12 mouse cellular contexts compared by ENCODE assay signal in the genomic region with DNA sequence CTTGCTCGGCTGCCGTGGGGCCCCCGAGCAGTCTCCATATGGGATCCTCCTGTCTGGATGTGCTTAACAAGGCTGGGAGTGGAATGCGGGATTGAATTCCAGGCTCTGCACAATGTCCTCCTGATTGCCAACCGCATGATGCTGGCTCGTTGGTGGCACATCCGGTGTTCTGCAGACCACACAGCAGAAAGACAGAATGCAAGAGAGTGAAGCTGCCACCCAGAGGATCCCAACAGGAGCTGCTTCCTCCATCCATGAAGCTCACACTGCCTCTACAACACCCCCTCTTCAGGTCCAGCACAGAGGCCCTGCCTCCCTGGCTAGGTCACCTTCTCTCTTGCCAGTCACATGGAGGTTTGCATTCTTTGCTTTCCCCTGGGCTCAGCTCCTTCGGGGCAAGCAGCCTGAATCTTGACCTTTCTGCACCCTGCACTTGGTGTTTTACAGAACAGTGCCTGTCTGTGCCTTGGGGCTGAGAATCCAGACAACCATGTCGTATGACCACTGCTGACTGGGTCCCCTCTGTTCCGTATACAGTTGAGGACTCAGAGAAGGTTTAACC. TPM values are rescaled to one million over a fixed set of nuclear protein-coding genes. Genes with fewer than 3 reads are reported as not detected.
DNase-seq lines count a peak whose midpoint lies in the region; ATAC-seq and TF ChIP-seq lines count a peak whose summit lies in the region.
"Had no signal": no experiment of that assay in that cellular context is flagged by ENCODE, and none has a peak within 500 bp of the region (broad histone marks: within the 10 kb centered on the region; RNA-seq: fewer than 3 reads in every experiment).

No protein-coding gene starts in this region.

- dilution Hi-C loops in CH12.LX (cut with MboI; ENCODE audit: extremely low pct_ligation_motif_present, extremely low pct_unique_long_range_greater_than_20kb, low sequenced_read_pairs): no loop called here

- no peaks in the 10 kb centered on the region for H3K36me3 ChIP-seq in kidney, adult 2 months (ENCODE audit: control insufficient read depth, insufficient read depth, low read length)
- no peaks in the 10 kb centered on the region for H3K36me3 ChIP-seq in kidney, embryonic 15.5 days
- no peaks in the 10 kb centered on the region for H3K36me3 ChIP-seq in CH12.LX (replicated peaks in 1 of 2; ENCODE audit: control insufficient read depth in 1 of 2, insufficient read depth in 1 of 2, low read length in 1 of 2)
- H3K36me3 ChIP-seq in kidney, postnatal 0 days (ENCODE audit: insufficient read depth, low read length): no peaks in the 10 kb centered on the region
- no peaks in the 10 kb centered on the region for H3K36me3 ChIP-seq in forebrain, embryonic 13.5 days (ENCODE audit: poor library complexity, severe bottlenecking)
- H3K36me3 ChIP-seq: hindbrain, embryonic 15.5 days had no signal

- H3K4me3 ChIP-seq in kidney, adult 2 months (ENCODE audit: insufficient read depth, low read depth, low read length): no peak overlapping the region
- no peak overlapping the region for H3K4me3 ChIP-seq in kidney, embryonic 15.5 days (replicated peaks)
- no peak overlapping the region for H3K4me3 ChIP-seq in CH12.LX (replicated peaks in 1 of 3; ENCODE audit: low read depth in 2 of 3, low read length in 2 of 3, poor library complexity in 1 of 3)
- no peak overlapping the region for H3K4me3 ChIP-seq in kidney, postnatal 0 days (replicated peaks; ENCODE audit: low read depth, low read length)
- H3K4me3 ChIP-seq in forebrain, embryonic 13.5 days: no peak overlapping the region
- H3K4me3 ChIP-seq: hindbrain, embryonic 15.5 days had no signal

- 49% methylated on average over 10 of the region's 10 CpGs for WGBS in kidney, adult 2 months
- WGBS in kidney, embryonic 15.5 days: 51% methylated on average over 10 of the region's 10 CpGs
- 41% methylated on average over 10 of the region's 10 CpGs for WGBS in kidney, postnatal 0 days
- 83% methylated on average over 10 of the region's 10 CpGs for WGBS in forebrain, embryonic 13.5 days

- ATAC-seq in frontal cortex, adult (ENCODE audit: low TSS enrichment): peak; percentile 50; the same call in 1 of the 2 replicates
- no peak; the same call in 1 of the 2 replicates for ATAC-seq in kidney, embryonic 15.5 days (replicated peaks; ENCODE audit: low FRiP score)
- no peak; the same call in 1 of the 2 replicates for ATAC-seq in kidney, postnatal 0 days (replicated peaks; ENCODE audit: low FRiP score, low read depth)
- ATAC-seq in megakaryocyte, adult 5-6 weeks (ENCODE audit: poor library complexity, severe bottlenecking): no peak
- ATAC-seq in forebrain, embryonic 13.5 days: no peak

- no peak for TF ChIP-seq POLR2A in kidney, adult 2 months (IDR thresholded peaks at IDR 0.05; ENCODE audit: low read depth, low read length)
- TF ChIP-seq POLR2A in CH12.LX (IDR thresholded peaks at IDR 0.05; ENCODE audit: low read depth, low read length): no peak

- no peaks in the 10 kb centered on the region; the same call in 1 of the 2 replicates for H3K4me1 ChIP-seq in kidney, adult 2 months (ENCODE audit: control insufficient read depth, insufficient read depth, low read length)
- peaks cover 16% of the 10 kb centered on the region for H3K4me1 ChIP-seq in kidney, embryonic 15.5 days
- H3K4me1 ChIP-seq in CH12.LX (ENCODE audit: control insufficient read depth in 1 of 2, insufficient read depth in 2 of 2): no peaks in the 10 kb centered on the region
- H3K4me1 ChIP-seq in kidney, postnatal 0 days (replicated peaks; ENCODE audit: insufficient read depth, low read length): no peaks in the 10 kb centered on the region; the same call in 1 of the 2 replicates
- H3K4me1 ChIP-seq in forebrain, embryonic 13.5 days: no peaks in the 10 kb centered on the region
- H3K4me1 ChIP-seq: hindbrain, embryonic 15.5 days had no signal

- no peak; the same call in 1 of the 2 replicates for TF ChIP-seq CTCF in kidney, adult 2 months (conservative IDR thresholded peaks at IDR 0.05; ENCODE audit: insufficient read depth, insufficient read length, low read depth, low read length)
- peak in 1 of 2 experiments; percentile 8; a peak in 1 of 4 replicates for TF ChIP-seq CTCF in CH12.LX (conservative IDR thresholded peaks at IDR 0.05 in 1 of 2, IDR thresholded peaks at IDR 0.05 in 1 of 2; ENCODE audit: low read depth in 2 of 2, low read length in 2 of 2)
- TF ChIP-seq CTCF in kidney, postnatal 0 days (IDR thresholded peaks at IDR 0.05; ENCODE audit: low read depth): peak; percentile 50

- TF ChIP-seq RAD21 in CH12.LX (IDR thresholded peaks at IDR 0.05; ENCODE audit: low read depth, low read length): peak; percentile 7

- in situ Hi-C loops in CH12.LX (cut with MboI; ENCODE audit: low pct_ligation_motif_present, low pct_unique_long_range_greater_than_20kb, low sequenced_read_pairs): loop anchor here (25.0 kb wide), 1 partner anchor 714 kb away; a partner anchor contains a TSS

- no peaks in the 10 kb centered on the region for H3K79me2 ChIP-seq in CH12.LX (replicated peaks; ENCODE audit: control insufficient read depth, extremely low read depth, insufficient read depth, poor library complexity, severe bottlenecking)

- H3K9ac ChIP-seq in kidney, embryonic 15.5 days: no peak overlapping the region
- no peak overlapping the region for H3K9ac ChIP-seq in CH12.LX (ENCODE audit: insufficient read depth, low read depth)
- H3K9ac ChIP-seq in kidney, postnatal 0 days (ENCODE audit: low read depth, low read length): no peak overlapping the region
- H3K9ac ChIP-seq in forebrain, embryonic 13.5 days: no peak overlapping the region
- H3K9ac ChIP-seq: hindbrain, embryonic 15.5 days had no signal

- no peaks in the 10 kb centered on the region for H3K9me3 ChIP-seq in kidney, embryonic 15.5 days (replicated peaks)
- H3K9me3 ChIP-seq in CH12.LX (replicated peaks; ENCODE audit: low read length): peaks cover 7% of the 10 kb centered on the region
- no peaks in the 10 kb centered on the region for H3K9me3 ChIP-seq in kidney, postnatal 0 days (replicated peaks; ENCODE audit: low read length)
- no peaks in the 10 kb centered on the region for H3K9me3 ChIP-seq in forebrain, embryonic 13.5 days (replicated peaks)
- H3K9me3 ChIP-seq: hindbrain, embryonic 15.5 days had no signal

- TF ChIP-seq EP300 in CH12.LX (IDR thresholded peaks at IDR 0.05; ENCODE audit: low read length): no peak

- no peak for DNase-seq in frontal cortex, postnatal 14 days (ENCODE audit: low spot score in 2 of 2)
- peak; percentile 78 for DNase-seq in kidney, adult 2 months
- DNase-seq in CH12.LX (ENCODE audit: extremely low read depth): no peak
- DNase-seq in kidney, postnatal 0 days (ENCODE audit: low spot score): peak; percentile 34
- DNase-seq: B cell, adult 2 months; cerebellum, adult 8-10 months; gastrocnemius, postnatal 25 days had no signal

- H3K4me2 ChIP-seq in kidney, embryonic 15.5 days: no peak overlapping the region
- H3K4me2 ChIP-seq in CH12.LX (ENCODE audit: insufficient read depth, low read depth, poor library complexity, severe bottlenecking): no peak overlapping the region
- H3K4me2 ChIP-seq in kidney, postnatal 0 days (ENCODE audit: low read length): no peak overlapping the region
- no peak overlapping the region for H3K4me2 ChIP-seq in forebrain, embryonic 13.5 days
- H3K4me2 ChIP-seq: hindbrain, embryonic 15.5 days had no signal

- H3K27ac ChIP-seq in kidney, adult 2 months (ENCODE audit: insufficient read depth, low read depth, low read length): peak overlapping the region; percentile 77; the same call in 1 of the 2 replicates
- H3K27ac ChIP-seq in kidney, embryonic 15.5 days: no peak overlapping the region
- no peak overlapping the region for H3K27ac ChIP-seq in CH12.LX (ENCODE audit: insufficient read depth, low read depth)
- no peak overlapping the region for H3K27ac ChIP-seq in kidney, postnatal 0 days
- no peak overlapping the region for H3K27ac ChIP-seq in forebrain, embryonic 13.5 days
- H3K27ac ChIP-seq: hindbrain, embryonic 15.5 days had no signal

- no peaks in the 10 kb centered on the region for H3K27me3 ChIP-seq in kidney, adult 2 months (replicated peaks; ENCODE audit: control insufficient read depth, insufficient read depth, low read length)
- H3K27me3 ChIP-seq in kidney, embryonic 15.5 days: no peaks in the 10 kb centered on the region
- H3K27me3 ChIP-seq in CH12.LX (replicated peaks): peaks cover 1% of the 10 kb centered on the region
- no peaks in the 10 kb centered on the region for H3K27me3 ChIP-seq in kidney, postnatal 0 days (ENCODE audit: insufficient read depth, low read length)
- H3K27me3 ChIP-seq in forebrain, embryonic 13.5 days: no peaks in the 10 kb centered on the region
- H3K27me3 ChIP-seq: hindbrain, embryonic 15.5 days had no signal

TF ChIP-seq in CH12.LX, 34 proteins besides CTCF, POLR2A, EP300 and RAD21 (continues in another document):
- TF ChIP-seq MAX (IDR thresholded peaks at IDR 0.05; ENCODE audit: low read length): no peak
- no peak for TF ChIP-seq E2F4 (IDR thresholded peaks at IDR 0.05; ENCODE audit: insufficient replicate concordance, low read depth, low read length)
- no peak for TF ChIP-seq MAZ (IDR thresholded peaks at IDR 0.05; ENCODE audit: low read depth, low read length)
- no peak for TF ChIP-seq ZNF384 (IDR thresholded peaks at IDR 0.05; ENCODE audit: low read depth, low read length)
- no peak for TF ChIP-seq UBTF (IDR thresholded peaks at IDR 0.05; ENCODE audit: low read depth, low read length)
- TF ChIP-seq ZC3H11A (IDR thresholded peaks at IDR 0.05; ENCODE audit: low read depth, low read length): no peak
- TF ChIP-seq MYC (IDR thresholded peaks at IDR 0.05; ENCODE audit: low read depth, low read length): no peak

RNA-seq across cellular contexts. Expression of a gene that starts 39.6 kb away (rescaled TPM):
- polyA plus RNA-seq in kidney, adult 2 months (2012; rRNA removed): 159 and 170 TPM in 2 replicates
- polyA plus RNA-seq in kidney, embryonic 15.5 days (2015; fragmentation: Nextera tagmentation; extraction: Ambion mirVana): 110 and 112 TPM in 2 replicates
- 39.1 and 42.5 TPM in 2 replicates for total RNA-seq in CH12.LX (2012; rRNA removed)
- total RNA-seq in CH12.LX (2014; rRNA removed): 39.1 and 41.9 TPM in 2 replicates
- 24.7 and 26.0 TPM in 2 replicates for polyA plus RNA-seq in CH12.LX (2012; ENCODE audit: insufficient read length, low read depth)
- 140 and 151 TPM in 2 replicates for polyA plus RNA-seq in kidney, postnatal 0 days (2015; fragmentation: Nextera tagmentation; extraction: Ambion mirVana)
- total RNA-seq in megakaryocyte, adult 5-6 weeks (2015): 16.1 and 19.7 TPM in 2 replicates
- 38.5 and 44.9 TPM in 2 replicates for total RNA-seq in megakaryocyte, adult 5-6 weeks (2017)
- polyA plus RNA-seq in forebrain, embryonic 13.5 days (2015; fragmentation: Nextera tagmentation; extraction: Ambion mirVana): 53.1 and 53.5 TPM in 2 replicates

RNA-seq across cellular contexts. Expression of a gene that starts 56.5 kb away (rescaled TPM):
- polyA plus RNA-seq in kidney, adult 2 months (2012; rRNA removed): 68.6 and 81.9 TPM in 2 replicates
- polyA plus RNA-seq in kidney, embryonic 15.5 days (2015; fragmentation: Nextera tagmentation; extraction: Ambion mirVana): 7.7 and 8.1 TPM in 2 replicates
- total RNA-seq in CH12.LX (2012; rRNA removed) (11.2 and 12.8 TPM in 2 replicates), CH12.LX (2014; rRNA removed) (5.8 and 6.2 TPM in 2 replicates)
- 16.0 and 16.4 TPM in 2 replicates for polyA plus RNA-seq in CH12.LX (2012; ENCODE audit: insufficient read length, low read depth)
- polyA plus RNA-seq in kidney, postnatal 0 days (2015; fragmentation: Nextera tagmentation; extraction: Ambion mirVana): 15.4 and 16.3 TPM in 2 replicates
- 78.8 and 94.9 TPM in 2 replicates for total RNA-seq in megakaryocyte, adult 5-6 weeks (2015)
- total RNA-seq in megakaryocyte, adult 5-6 weeks (2017): 94.0 and 96.3 TPM in 2 replicates
- polyA plus RNA-seq in forebrain, embryonic 13.5 days (2015; fragmentation: Nextera tagmentation; extraction: Ambion mirVana): 3.5 and 5.1 TPM in 2 replicates

Comparison
In these comparisons a context has a peak if more than half of its experiments do, and no peak if none do; other contexts are left out.
1. DNase-seq: peak in kidney, adult 2 months (single experiment) and kidney, postnatal 0 days (single experiment); none in frontal cortex, postnatal 14 days (0 of 2) and CH12.LX (single experiment).